Mouse (Mus musculus): ENCODE measurements around the gene Anks1. TPM values are rescaled to one million over a fixed set of nuclear protein-coding genes. Genes with fewer than 3 reads are reported as not detected.
"Not testable (repeated sequence)": the region's sequence is repeated elsewhere in the genome, so short reads cannot be mapped to it uniquely, and the experiment has no call there.

Anks1 gene
- polyA plus RNA-seq, 1 experiment from 2014 or later: 23.7 TPM

DNA sequence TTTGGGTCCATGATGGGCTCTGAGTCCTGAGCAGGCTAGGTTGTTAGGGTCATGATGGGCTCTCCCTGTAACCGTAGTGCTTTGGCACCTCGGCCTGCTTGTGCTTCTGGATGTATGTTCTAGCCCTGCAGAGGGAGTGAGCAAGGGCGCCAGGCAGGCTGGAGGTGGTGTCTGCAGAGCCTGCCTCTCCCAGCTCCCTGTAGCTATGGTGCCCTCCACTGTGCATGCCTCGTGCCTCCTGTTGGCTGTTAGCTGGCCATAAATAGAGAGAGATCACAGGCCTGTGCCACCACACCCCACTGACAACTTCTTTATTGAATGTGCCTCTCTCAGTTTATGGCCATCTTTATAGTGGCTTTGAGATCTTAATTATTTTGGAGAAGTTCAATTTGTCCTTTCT, 87.2 kb downstream of the Anks1 start:
- WGBS: 90% methylated on average over 4 of the region's 4 CpGs
- Histone ChIP-seq H3K36me3 (ENCODE audit: control insufficient read depth, insufficient read depth, low read length) (no peaks in the 10 kb centered on the region), H3K27me3 (ENCODE audit: control insufficient read depth, insufficient read depth, low read length) (no peaks in the 10 kb centered on the region), H3K4me3 (ENCODE audit: low read depth, low read length) (no peak overlapping the region), H3K9me3 (ENCODE audit: control insufficient read depth, low read length) (no peaks in the 10 kb centered on the region), H3K9ac (ENCODE audit: low read length) (no peak overlapping the region), H3K27ac (ENCODE audit: low read depth, low read length) (no peak overlapping the region), H3K4me2 (no peak overlapping the region), H3K4me1 (ENCODE audit: control insufficient read depth, insufficient read depth, low read length) (no peaks in the 10 kb centered on the region)
- ATAC-seq (ENCODE audit: low FRiP score): no peak
- no peak for DNase-seq (ENCODE audit: low spot score, missing footprints)

GRCm38 (mm10) chr17:27997212-27997611, 88.1 kb downstream of the Anks1 start:
- Histone ChIP-seq H3K9ac (ENCODE audit: low read length) (no peak overlapping the region), H3K27me3 (ENCODE audit: control insufficient read depth, insufficient read depth, low read length) (no peaks in the 10 kb centered on the region), H3K4me2 (no peak overlapping the region), H3K36me3 (ENCODE audit: control insufficient read depth, insufficient read depth, low read length) (no peaks in the 10 kb centered on the region), H3K9me3 (ENCODE audit: control insufficient read depth, low read length) (no peaks in the 10 kb centered on the region), H3K4me3 (ENCODE audit: low read depth, low read length) (no peak overlapping the region), H3K27ac (ENCODE audit: low read depth, low read length) (no peak overlapping the region), H3K4me1 (ENCODE audit: control insufficient read depth, insufficient read depth, low read length) (no peaks in the 10 kb centered on the region)
- WGBS: 89% methylated on average over 12 of the region's 12 CpGs
- ATAC-seq (ENCODE audit: low FRiP score) (no peak), DNase-seq (ENCODE audit: low spot score, missing footprints) (no peak)

DNA sequence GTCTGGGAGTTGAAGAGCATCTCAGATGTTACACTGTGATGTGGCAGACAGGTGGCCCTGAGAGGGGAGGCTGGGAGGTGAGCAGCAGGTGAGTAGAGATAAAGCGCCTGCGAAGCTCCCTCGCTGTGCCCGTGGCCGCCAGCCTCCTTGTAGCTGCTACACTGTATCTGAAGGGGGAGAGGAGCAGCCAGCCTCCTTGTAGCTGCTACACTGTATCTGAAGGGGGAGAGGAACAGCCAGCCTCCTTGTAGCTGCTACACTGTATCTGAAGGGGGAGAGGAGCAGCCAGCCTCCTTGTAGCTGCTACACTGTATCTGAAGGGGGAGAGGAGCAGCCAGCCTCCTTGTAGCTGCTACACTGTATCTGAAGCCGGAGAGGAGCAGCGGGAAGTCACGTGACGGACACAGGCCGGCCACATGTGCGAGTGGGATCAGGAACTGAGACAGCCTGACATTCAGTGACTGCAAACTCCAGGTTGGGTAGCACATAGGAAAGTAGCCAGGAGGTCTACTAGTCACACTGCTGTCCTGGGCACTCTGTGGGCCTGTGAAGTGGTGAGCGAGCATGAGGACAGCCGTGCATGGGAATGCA, 90.7 kb downstream of the Anks1 start:
- H3K27me3 ChIP-seq (ENCODE audit: control insufficient read depth, insufficient read depth, low read length); H3K27ac ChIP-seq (ENCODE audit: low read depth, low read length); H3K4me1 ChIP-seq (ENCODE audit: control insufficient read depth, insufficient read depth, low read length); H3K36me3 ChIP-seq (ENCODE audit: control insufficient read depth, insufficient read depth, low read length); ATAC-seq (ENCODE audit: low FRiP score); H3K4me2 ChIP-seq; DNase-seq (ENCODE audit: low spot score, missing footprints); H3K9ac ChIP-seq (ENCODE audit: low read length); H3K9me3 ChIP-seq (ENCODE audit: control insufficient read depth, low read length); H3K4me3 ChIP-seq (ENCODE audit: low read depth, low read length): not testable (repeated sequence)
- WGBS: 88% methylated on average over 13 of the region's 13 CpGs

- Histone ChIP-seq H3K36me3 (ENCODE audit: control insufficient read depth, insufficient read depth, low read length) (no peaks in the 10 kb centered on the region), H3K4me1 (ENCODE audit: control insufficient read depth, insufficient read depth, low read length) (no peaks in the 10 kb centered on the region), H3K27me3 (ENCODE audit: control insufficient read depth, insufficient read depth, low read length) (no peaks in the 10 kb centered on the region), H3K4me2 (no peak overlapping the region), H3K9ac (ENCODE audit: low read length) (no peak overlapping the region), H3K4me3 (ENCODE audit: low read depth, low read length) (no peak overlapping the region), H3K27ac (ENCODE audit: low read depth, low read length) (no peak overlapping the region), H3K9me3 (ENCODE audit: control insufficient read depth, low read length) (no peaks in the 10 kb centered on the region)
- DNase-seq (ENCODE audit: low spot score, missing footprints): no peak
- ATAC-seq (ENCODE audit: low FRiP score): no peak
- WGBS: 57% methylated on average over 4 of the region's 4 CpGs
These were observed 91.3 kb downstream of the Anks1 start for GRCm38 (mm10) chr17:28000389-28000788.

- Histone ChIP-seq H3K9me3 (ENCODE audit: control insufficient read depth, low read length) (no peaks in the 10 kb centered on the region), H3K27ac (ENCODE audit: low read depth, low read length) (no peak overlapping the region), H3K4me3 (ENCODE audit: low read depth, low read length) (no peak overlapping the region), H3K36me3 (ENCODE audit: control insufficient read depth, insufficient read depth, low read length) (no peaks in the 10 kb centered on the region), H3K4me2 (no peak overlapping the region), H3K9ac (ENCODE audit: low read length) (no peak overlapping the region), H3K4me1 (ENCODE audit: control insufficient read depth, insufficient read depth, low read length) (no peaks in the 10 kb centered on the region), H3K27me3 (ENCODE audit: control insufficient read depth, insufficient read depth, low read length) (no peaks in the 10 kb centered on the region)
- ATAC-seq (ENCODE audit: low FRiP score): no peak
- no peak for DNase-seq (ENCODE audit: low spot score, missing footprints)
- 76% methylated on average over 1 of the region's 1 CpGs for WGBS
These were observed 91.7 kb downstream of the Anks1 start for GRCm38 (mm10) chr17:28000851-28001250.

DNA sequence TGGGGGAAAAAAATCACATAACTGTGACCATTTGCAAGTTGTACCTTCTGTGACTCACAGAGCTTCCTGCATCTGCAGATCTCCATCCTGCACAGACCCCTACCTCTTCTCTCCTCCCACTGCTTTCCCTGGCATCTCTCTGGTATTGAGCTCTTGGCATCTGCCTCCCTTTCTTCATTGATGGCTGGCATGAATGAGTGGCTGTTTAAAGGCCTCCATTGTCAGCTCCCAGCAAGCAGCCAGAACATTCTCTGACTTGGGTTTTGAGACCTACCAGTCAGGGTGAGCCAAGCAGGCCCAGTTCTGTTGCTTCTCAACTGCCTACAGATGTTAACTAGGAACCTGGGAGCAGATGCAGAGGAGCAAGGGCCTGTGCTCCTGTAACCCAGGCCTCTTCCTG, 96.3 kb downstream of the Anks1 start:
- Histone ChIP-seq H3K4me1 (ENCODE audit: control insufficient read depth, insufficient read depth, low read length) (peaks cover 18% of the 10 kb centered on the region), H3K4me3 (ENCODE audit: low read depth, low read length) (no peak overlapping the region), H3K4me2 (no peak overlapping the region), H3K36me3 (ENCODE audit: control insufficient read depth, insufficient read depth, low read length) (no peaks in the 10 kb centered on the region), H3K9me3 (ENCODE audit: control insufficient read depth, low read length) (no peaks in the 10 kb centered on the region), H3K27ac (ENCODE audit: low read depth, low read length) (no peak overlapping the region), H3K27me3 (ENCODE audit: control insufficient read depth, insufficient read depth, low read length) (no peaks in the 10 kb centered on the region), H3K9ac (ENCODE audit: low read length) (no peak overlapping the region)
- ATAC-seq (ENCODE audit: low FRiP score) (no peak), DNase-seq (ENCODE audit: low spot score, missing footprints) (no peak)

- Histone ChIP-seq H3K4me2 (no peak overlapping the region), H3K4me1 (ENCODE audit: control insufficient read depth, insufficient read depth, low read length) (peaks cover 18% of the 10 kb centered on the region), H3K27ac (ENCODE audit: low read depth, low read length) (no peak overlapping the region), H3K36me3 (ENCODE audit: control insufficient read depth, insufficient read depth, low read length) (no peaks in the 10 kb centered on the region), H3K9me3 (ENCODE audit: control insufficient read depth, low read length) (no peaks in the 10 kb centered on the region), H3K27me3 (ENCODE audit: control insufficient read depth, insufficient read depth, low read length) (no peaks in the 10 kb centered on the region), H3K4me3 (ENCODE audit: low read depth, low read length) (no peak overlapping the region), H3K9ac (ENCODE audit: low read length) (no peak overlapping the region)
- DNase-seq (ENCODE audit: low spot score, missing footprints): no peak
- no peak for ATAC-seq (ENCODE audit: low FRiP score)
- WGBS: 85% methylated on average over 8 of the region's 8 CpGs
These were observed 97.1 kb downstream of the Anks1 start for GRCm38 (mm10) chr17:28006208-28006607.

GRCm38 (mm10) chr17:28006611-28007010, 97.5 kb downstream of the Anks1 start:
- H3K4me1 ChIP-seq (ENCODE audit: control insufficient read depth, insufficient read depth, low read length): peaks cover 18% of the 10 kb centered on the region
- DNase-seq (ENCODE audit: low spot score, missing footprints): no peak
- no peaks in the 10 kb centered on the region for H3K27me3 ChIP-seq (ENCODE audit: control insufficient read depth, insufficient read depth, low read length)
- H3K9ac ChIP-seq (ENCODE audit: low read length): no peak overlapping the region
- WGBS: 67% methylated on average over 5 of the region's 5 CpGs
- no peaks in the 10 kb centered on the region for H3K36me3 ChIP-seq (ENCODE audit: control insufficient read depth, insufficient read depth, low read length)
- no peak overlapping the region for H3K4me2 ChIP-seq
- H3K27ac ChIP-seq (ENCODE audit: low read depth, low read length): no peak overlapping the region
- ATAC-seq (ENCODE audit: low FRiP score): no peak
- no peak overlapping the region for H3K4me3 ChIP-seq (ENCODE audit: low read depth, low read length)
- no peaks in the 10 kb centered on the region for H3K9me3 ChIP-seq (ENCODE audit: control insufficient read depth, low read length)

GRCm38 (mm10) chr17:28007179-28007811, 98.2 kb downstream of the Anks1 start:
- DNase-seq (ENCODE audit: low spot score, missing footprints): peak; percentile 92
- H3K27me3 ChIP-seq (ENCODE audit: control insufficient read depth, insufficient read depth, low read length): no peaks in the 10 kb centered on the region
- H3K4me3 ChIP-seq (ENCODE audit: low read depth, low read length): no peak overlapping the region
- H3K9ac ChIP-seq (ENCODE audit: low read length): peak overlapping the region; percentile 39
- 32% methylated on average over 29 of the region's 29 CpGs for WGBS
- no peak for ATAC-seq (ENCODE audit: low FRiP score)
- H3K4me2 ChIP-seq: peak overlapping the region; percentile 7; the same call in 1 of the 2 replicates
- peak overlapping the region; percentile 15; the same call in 1 of the 2 replicates for H3K27ac ChIP-seq (ENCODE audit: low read depth, low read length)
- no peaks in the 10 kb centered on the region for H3K9me3 ChIP-seq (ENCODE audit: control insufficient read depth, low read length)
- peaks cover 18% of the 10 kb centered on the region for H3K4me1 ChIP-seq (ENCODE audit: control insufficient read depth, insufficient read depth, low read length)
- no peaks in the 10 kb centered on the region for H3K36me3 ChIP-seq (ENCODE audit: control insufficient read depth, insufficient read depth, low read length)

Data from midbrain, embryonic 11.5 days (tissue).